Mouse (Mus musculus) hindbrain, embryonic 12.5 days (tissue): ENCODE measurements around the gene Adh7. TPM values are rescaled to one million over a fixed set of nuclear protein-coding genes. Genes with fewer than 3 reads are reported as not detected.

Source experiments
- ATAC-seq: fragments of 200-750 bp; cut with Nextera tagmentation; 2 replicates; pipeline ENCODE4 v1.8.0; 2017; ENCODE audit warnings: moderate TSS enrichment; ENCODE audit not compliant: low FRiP score
- H3K27ac ChIP-seq: fragments of 300-500 bp; sonication (generic); 2 replicates; pipeline ENCODE4 v1.5.1; 2016; ENCODE audit warnings: mild to moderate bottlenecking
- H3K27me3 ChIP-seq: fragments of 300-500 bp; sonication (generic); 2 replicates; pipeline ENCODE4 v1.6.1; 2016; ENCODE audit warnings: mild to moderate bottlenecking
- H3K36me3 ChIP-seq: fragments of 300-500 bp; sonication (generic); 2 replicates; pipeline ENCODE4 v1.6.1; 2016; ENCODE audit warnings: mild to moderate bottlenecking
- H3K4me1 ChIP-seq: fragments of 300-500 bp; sonication (generic); 2 replicates; pipeline ENCODE4 v1.6.1; 2016
- H3K4me2 ChIP-seq: fragments of 300-500 bp; sonication (generic); replicated peaks from 2 replicates; pipeline ENCODE4 v1.6.1; 2016; ENCODE audit warnings: mild to moderate bottlenecking
- H3K4me3 ChIP-seq: fragments of 300-500 bp; sonication (generic); 2 replicates; pipeline ENCODE4 v1.5.1; 2016; ENCODE audit warnings: mild to moderate bottlenecking
- H3K9ac ChIP-seq: fragments of 300-500 bp; sonication (generic); 2 replicates; pipeline ENCODE4 v1.6.1; 2016; ENCODE audit warnings: mild to moderate bottlenecking, moderate library complexity
- H3K9me3 ChIP-seq: fragments of 300-500 bp; sonication (generic); replicated peaks from 2 replicates; pipeline ENCODE4 v1.6.1; 2016; ENCODE audit warnings: mild to moderate bottlenecking
- WGBS: fragments of 180-500 bp; shearing (Covaris S2); methylation state at CpG from one replicate; pipeline ENCODE4 v1.1.7; 2016; 5-methylcytosine and 5-hydroxymethylcytosine counted together
- polyA plus RNA-seq: library from polyadenylated mRNA; unstranded; fragments of >200 nt; fragmentation: Nextera tagmentation; extraction: Ambion mirVana; gene quantifications from 2 replicates; pipeline ENCODE4 v1.2.1, GENCODE M21; 2016

The Adh7 gene
- polyA plus RNA-seq, 1 experiment from 2014 or later: 0.15 TPM

DNA sequence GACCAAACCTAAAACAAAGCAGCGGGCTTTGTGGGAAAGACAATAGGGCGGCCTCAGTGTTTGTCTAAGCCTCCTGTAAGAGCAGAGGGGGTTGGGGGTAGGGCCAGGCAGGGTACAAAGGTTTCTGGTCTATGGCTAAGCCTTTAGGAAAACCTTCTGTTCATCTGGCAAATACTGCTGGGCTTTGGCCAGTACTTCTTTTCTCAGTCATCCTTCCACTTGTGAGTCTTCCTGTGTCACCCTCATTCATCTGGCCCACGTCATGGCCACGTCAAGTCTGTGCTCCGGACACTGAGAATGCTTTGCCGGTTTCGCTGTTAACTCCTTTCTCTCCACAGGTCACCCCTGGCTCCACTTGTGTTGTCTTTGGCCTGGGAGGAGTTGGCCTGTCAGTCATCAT, 8.3 kb downstream of the Adh7 start:
- Histone ChIP-seq H3K9ac (no peak overlapping the region), H3K27ac (no peak overlapping the region), H3K4me2 (no peak overlapping the region), H3K4me3 (no peak overlapping the region), H3K9me3 (no peaks in the 10 kb centered on the region), H3K36me3 (no peaks in the 10 kb centered on the region), H3K4me1 (peaks cover 4% of the 10 kb centered on the region; the same call in 1 of the 2 replicates), H3K27me3 (no peaks in the 10 kb centered on the region)
- WGBS: 19% methylated on average over 7 of the region's 7 CpGs
- ATAC-seq: no peak

DNA sequence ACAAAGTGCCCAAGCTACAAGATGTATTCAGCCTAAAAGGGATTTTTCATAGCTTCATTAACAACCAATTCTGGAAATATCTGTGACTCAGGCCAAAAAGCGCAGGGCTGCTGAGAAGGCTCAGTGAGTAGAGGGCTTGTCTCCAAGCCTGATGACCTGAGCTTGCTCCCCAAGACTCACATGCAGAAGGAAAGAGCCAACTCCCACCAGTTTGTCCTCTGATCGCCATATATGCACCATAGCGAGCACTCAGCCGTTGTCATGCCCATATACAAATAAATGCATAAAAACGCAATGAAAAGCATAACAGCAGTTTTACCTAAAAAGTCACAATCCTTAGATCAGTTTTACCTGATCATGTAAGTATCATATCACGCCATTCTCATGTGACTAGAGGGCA, 8.9 kb downstream of the Adh7 start:
- H3K9ac ChIP-seq: no peak overlapping the region

DNA sequence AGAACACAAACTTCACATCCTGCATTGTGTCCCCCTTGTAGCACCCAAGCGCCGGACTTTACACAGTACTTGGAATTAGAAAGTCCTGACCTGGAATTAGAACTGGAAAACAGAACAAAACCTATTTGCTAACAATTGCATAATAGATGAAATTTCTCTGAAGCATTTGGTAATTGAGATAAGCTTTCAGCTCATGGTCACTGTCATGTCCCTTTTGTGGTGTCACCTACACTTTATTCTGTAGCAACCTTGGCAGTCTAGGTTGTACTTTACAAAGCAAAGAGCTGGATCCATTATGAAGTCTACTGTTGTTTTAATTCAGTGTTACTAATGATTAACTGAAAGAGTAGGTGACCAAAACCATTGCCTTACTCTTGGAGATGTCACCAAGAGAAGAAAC, 9.5 kb downstream of the Adh7 start:
- no peaks in the 10 kb centered on the region for H3K36me3 ChIP-seq
- no peak for ATAC-seq
- no peak overlapping the region for H3K4me2 ChIP-seq
- H3K27ac ChIP-seq: no peak overlapping the region
- H3K4me3 ChIP-seq: no peak overlapping the region
- WGBS: 100% methylated on average over 2 of the region's 2 CpGs
- no peak overlapping the region for H3K9ac ChIP-seq
- H3K4me1 ChIP-seq: peaks cover 4% of the 10 kb centered on the region; the same call in 1 of the 2 replicates
- H3K9me3 ChIP-seq: no peaks in the 10 kb centered on the region
- no peaks in the 10 kb centered on the region for H3K27me3 ChIP-seq

More for the DNA sequence above, 8.9 kb downstream of the Adh7 start:
- peaks cover 4% of the 10 kb centered on the region; the same call in 1 of the 2 replicates for H3K4me1 ChIP-seq
- H3K4me3 ChIP-seq: no peak overlapping the region
- H3K27ac ChIP-seq: no peak overlapping the region
- no peaks in the 10 kb centered on the region for H3K36me3 ChIP-seq
- WGBS: 94% methylated on average over 6 of the region's 6 CpGs
- no peak overlapping the region for H3K4me2 ChIP-seq
- ATAC-seq: no peak
- H3K27me3 ChIP-seq: no peaks in the 10 kb centered on the region
- no peaks in the 10 kb centered on the region for H3K9me3 ChIP-seq

DNA sequence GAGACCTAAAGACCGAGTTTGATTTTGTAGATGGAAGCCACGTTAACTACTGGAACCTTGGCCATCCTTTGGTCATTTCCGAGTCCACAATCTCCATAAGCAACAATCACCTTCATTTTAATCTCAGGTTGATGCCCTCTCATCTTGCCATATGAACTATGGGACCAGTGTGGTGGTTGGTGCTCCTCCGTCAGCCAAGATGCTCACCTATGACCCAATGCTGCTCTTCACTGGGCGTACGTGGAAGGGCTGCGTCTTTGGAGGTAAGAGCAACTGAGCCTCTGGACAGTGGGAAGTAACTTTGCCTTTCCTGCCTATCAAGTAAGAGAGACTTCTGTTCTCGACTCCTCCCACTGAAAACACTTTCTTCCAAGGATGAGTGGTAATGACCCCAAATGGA, 10.2 kb downstream of the Adh7 start:
- ATAC-seq: no peak
- Histone ChIP-seq H3K4me1 (peaks cover 4% of the 10 kb centered on the region; the same call in 1 of the 2 replicates), H3K4me2 (no peak overlapping the region), H3K4me3 (no peak overlapping the region), H3K36me3 (no peaks in the 10 kb centered on the region), H3K9me3 (no peaks in the 10 kb centered on the region), H3K27me3 (no peaks in the 10 kb centered on the region), H3K27ac (no peak overlapping the region), H3K9ac (no peak overlapping the region)
- 94% methylated on average over 8 of the region's 8 CpGs for WGBS

DNA sequence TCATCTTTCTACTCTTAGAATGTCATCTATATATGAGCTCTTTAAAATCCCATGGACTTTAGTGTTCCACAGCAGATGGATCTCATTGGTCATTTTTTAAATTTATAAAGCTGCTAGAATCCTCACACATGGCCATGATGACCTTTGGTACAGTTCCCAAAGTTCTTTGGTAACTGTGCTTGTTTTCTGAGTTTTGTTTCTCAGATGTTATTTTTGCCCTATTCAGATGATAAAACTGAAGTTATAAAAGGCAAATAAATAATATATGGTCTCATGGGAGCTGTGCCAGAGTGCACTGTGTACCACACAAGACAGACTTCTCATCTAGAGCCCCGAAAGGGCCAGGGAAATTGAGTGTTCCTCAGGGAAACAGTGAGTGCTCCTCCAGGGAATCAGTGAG, 11.9 kb downstream of the Adh7 start:
- Histone ChIP-seq H3K36me3 (no peaks in the 10 kb centered on the region), H3K9me3 (no peaks in the 10 kb centered on the region), H3K4me3 (no peak overlapping the region), H3K27ac (no peak overlapping the region), H3K4me2 (no peak overlapping the region), H3K4me1 (peaks cover 4% of the 10 kb centered on the region; the same call in 1 of the 2 replicates), H3K9ac (no peak overlapping the region), H3K27me3 (no peaks in the 10 kb centered on the region)
- ATAC-seq: no peak
- 86% methylated on average over 1 of the region's 1 CpGs for WGBS

DNA sequence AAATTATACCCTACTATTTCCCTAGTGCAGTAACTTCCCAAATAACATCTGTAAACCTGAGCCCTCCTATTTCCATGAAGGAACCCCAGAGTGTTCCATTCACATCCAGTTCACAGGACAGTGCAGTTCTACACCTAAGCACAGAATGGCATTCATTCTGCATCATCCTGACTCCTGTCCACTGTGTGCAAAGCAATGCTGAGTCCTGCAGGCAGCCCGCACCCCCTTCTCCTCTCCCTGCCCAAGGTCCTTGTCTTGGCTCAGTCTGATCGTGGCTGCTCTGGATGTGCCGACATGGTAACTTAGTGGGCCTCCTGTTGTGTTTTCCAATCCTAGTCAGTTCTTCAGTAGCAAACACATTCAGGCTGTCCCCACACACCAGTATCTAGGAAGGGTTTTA, 12.7 kb downstream of the Adh7 start:
- ATAC-seq: no peak
- no peak overlapping the region for H3K4me2 ChIP-seq

DNA sequence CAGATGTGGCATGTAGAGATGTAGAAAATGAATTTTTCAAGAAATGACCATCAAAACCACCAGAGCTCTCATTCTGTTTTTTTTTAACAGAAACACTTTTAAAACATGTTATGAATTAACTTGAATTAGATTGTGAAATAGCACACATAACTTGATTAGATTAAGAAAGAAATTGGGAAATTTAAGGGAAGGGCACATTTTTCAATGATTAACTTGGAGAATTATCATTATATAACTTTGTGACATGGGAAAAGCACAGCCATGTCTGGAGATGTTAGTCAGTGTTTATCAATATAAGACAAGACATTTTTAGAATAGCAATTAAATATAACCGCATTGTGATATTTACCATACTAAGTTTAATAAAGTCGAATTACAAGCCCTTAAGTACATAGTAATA, 14.0 kb downstream of the Adh7 start:
- no peaks in the 10 kb centered on the region for H3K36me3 ChIP-seq
- no peak overlapping the region for H3K4me2 ChIP-seq
- 88% methylated on average over 2 of the region's 2 CpGs for WGBS
- H3K27me3 ChIP-seq: no peaks in the 10 kb centered on the region
- no peak overlapping the region for H3K4me3 ChIP-seq
- no peaks in the 10 kb centered on the region for H3K9me3 ChIP-seq
- ATAC-seq: no peak
- no peak overlapping the region for H3K27ac ChIP-seq
- H3K9ac ChIP-seq: no peak overlapping the region
- no peaks in the 10 kb centered on the region for H3K4me1 ChIP-seq

More for the DNA sequence above, 12.7 kb downstream of the Adh7 start:
- H3K27ac ChIP-seq: no peak overlapping the region
- H3K4me1 ChIP-seq: peaks cover 4% of the 10 kb centered on the region; the same call in 1 of the 2 replicates
- H3K9me3 ChIP-seq: no peaks in the 10 kb centered on the region
- WGBS: 78% methylated on average over 3 of the region's 3 CpGs
- no peaks in the 10 kb centered on the region for H3K36me3 ChIP-seq
- no peak overlapping the region for H3K9ac ChIP-seq
- no peak overlapping the region for H3K4me3 ChIP-seq
- no peaks in the 10 kb centered on the region for H3K27me3 ChIP-seq

DNA sequence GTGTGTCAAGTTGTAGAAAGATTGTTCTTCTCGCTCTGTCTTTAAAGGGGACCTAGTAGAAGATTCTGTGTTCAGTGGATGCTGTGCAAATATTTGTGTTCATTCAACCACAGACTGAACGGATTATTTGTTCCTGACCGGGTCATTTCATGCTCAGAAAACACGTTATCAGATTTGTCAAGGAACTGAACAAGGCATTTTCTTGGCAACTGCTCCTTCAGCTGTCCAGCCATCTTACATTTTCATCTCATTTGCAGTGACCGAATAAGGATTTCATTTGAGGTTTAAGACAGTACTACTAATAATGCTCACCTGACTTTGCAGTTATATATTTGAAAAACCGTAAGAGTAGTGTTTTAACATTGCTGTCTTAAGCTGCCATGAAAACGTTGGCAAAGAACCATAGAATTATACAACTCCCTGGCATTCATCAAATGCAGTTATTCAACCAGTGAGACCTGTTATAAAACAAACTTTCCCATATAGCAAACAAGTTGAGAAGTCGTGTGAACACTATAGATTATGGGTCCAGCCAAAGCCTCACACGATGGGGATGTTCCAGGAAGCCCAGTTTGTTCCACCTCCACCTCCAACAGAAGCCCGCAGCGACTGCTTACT, 19.1 kb downstream of the Adh7 start:
- H3K4me3 ChIP-seq: no peak overlapping the region
- no peak overlapping the region for H3K27ac ChIP-seq
- WGBS: 73% methylated on average over 11 of the region's 11 CpGs
- H3K36me3 ChIP-seq: no peaks in the 10 kb centered on the region
- no peak overlapping the region for H3K4me2 ChIP-seq
- no peak overlapping the region for H3K9ac ChIP-seq
- H3K9me3 ChIP-seq: no peaks in the 10 kb centered on the region
- H3K27me3 ChIP-seq: no peaks in the 10 kb centered on the region
- H3K4me1 ChIP-seq: no peaks in the 10 kb centered on the region
- no peak for ATAC-seq

DNA sequence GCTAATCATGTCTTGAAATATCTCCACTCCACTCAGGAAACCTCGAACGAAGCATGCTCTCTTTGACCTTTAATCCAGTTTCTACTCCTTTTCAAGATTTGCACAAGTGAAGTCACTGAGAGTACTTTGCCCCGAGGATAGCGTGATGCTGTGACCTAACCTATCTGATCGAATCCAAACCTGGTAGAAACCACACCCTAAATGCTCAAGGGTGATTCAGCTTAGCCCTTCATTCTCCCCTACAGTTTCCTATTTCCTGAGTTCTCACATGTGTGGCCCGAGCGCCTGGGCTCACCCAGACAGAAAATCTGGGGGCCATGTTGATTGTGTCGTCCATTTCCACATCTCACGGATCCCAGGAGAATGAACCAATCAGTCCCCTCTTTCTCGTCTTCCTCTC, 20.5 kb downstream of the Adh7 start:
- Histone ChIP-seq H3K9me3 (no peaks in the 10 kb centered on the region), H3K4me3 (no peak overlapping the region), H3K4me1 (no peaks in the 10 kb centered on the region), H3K27me3 (no peaks in the 10 kb centered on the region), H3K9ac (no peak overlapping the region), H3K4me2 (no peak overlapping the region), H3K27ac (no peak overlapping the region), H3K36me3 (no peaks in the 10 kb centered on the region)
- no peak for ATAC-seq
- WGBS: 90% methylated on average over 10 of the region's 10 CpGs

DNA sequence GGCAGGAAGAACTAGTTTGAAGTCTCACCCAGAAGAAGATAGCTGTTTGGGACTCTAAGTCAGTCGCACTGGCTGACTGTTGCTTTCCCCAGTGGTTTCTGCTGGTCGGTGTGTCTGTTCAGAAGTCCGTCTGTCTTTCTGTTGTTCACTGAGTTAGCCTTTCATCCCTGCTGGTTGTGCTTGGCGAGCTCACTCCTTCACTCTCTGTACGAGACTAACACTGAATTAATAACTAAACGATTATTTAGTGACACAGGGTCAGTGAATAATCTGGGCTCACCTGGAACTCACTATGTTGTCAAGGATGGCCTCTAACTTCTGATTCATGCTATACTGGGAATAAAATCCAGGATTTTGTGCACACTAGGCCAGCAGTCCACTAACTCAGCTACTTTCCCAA, 21.9 kb downstream of the Adh7 start:
- Histone ChIP-seq H3K4me3 (no peak overlapping the region), H3K27me3 (no peaks in the 10 kb centered on the region), H3K4me1 (no peaks in the 10 kb centered on the region), H3K9ac (no peak overlapping the region), H3K27ac (no peak overlapping the region), H3K9me3 (no peaks in the 10 kb centered on the region), H3K4me2 (no peak overlapping the region), H3K36me3 (no peaks in the 10 kb centered on the region)
- WGBS: 86% methylated on average over 6 of the region's 6 CpGs
- no peak for ATAC-seq

DNA sequence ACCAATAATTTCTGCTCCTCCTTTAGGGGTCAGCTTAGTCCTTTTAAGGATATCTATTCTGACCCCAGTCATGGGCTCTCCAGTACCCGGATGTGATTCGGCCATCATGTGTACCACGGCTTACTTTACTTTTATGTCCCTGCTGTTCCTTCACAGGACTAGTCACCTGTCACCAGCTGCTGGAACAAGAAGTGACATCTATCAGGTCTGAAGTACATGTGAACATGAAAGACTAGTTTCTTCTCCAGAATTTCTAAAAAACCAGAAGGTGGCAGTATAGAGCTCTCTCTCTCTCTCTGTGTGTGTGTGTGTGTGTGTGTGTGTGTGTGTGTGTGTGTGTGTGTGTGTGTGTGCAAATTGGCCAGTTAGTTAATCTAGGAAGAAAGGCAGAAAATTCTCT, 22.9 kb downstream of the Adh7 start:
- H3K9ac ChIP-seq: no peak overlapping the region
- no peaks in the 10 kb centered on the region for H3K36me3 ChIP-seq
- H3K4me3 ChIP-seq: no peak overlapping the region
- no peaks in the 10 kb centered on the region for H3K27me3 ChIP-seq
- H3K4me2 ChIP-seq: no peak overlapping the region
- no peak for ATAC-seq
- H3K9me3 ChIP-seq: no peaks in the 10 kb centered on the region
- H3K27ac ChIP-seq: no peak overlapping the region
- no peaks in the 10 kb centered on the region for H3K4me1 ChIP-seq
- WGBS: 93% methylated on average over 3 of the region's 3 CpGs

DNA sequence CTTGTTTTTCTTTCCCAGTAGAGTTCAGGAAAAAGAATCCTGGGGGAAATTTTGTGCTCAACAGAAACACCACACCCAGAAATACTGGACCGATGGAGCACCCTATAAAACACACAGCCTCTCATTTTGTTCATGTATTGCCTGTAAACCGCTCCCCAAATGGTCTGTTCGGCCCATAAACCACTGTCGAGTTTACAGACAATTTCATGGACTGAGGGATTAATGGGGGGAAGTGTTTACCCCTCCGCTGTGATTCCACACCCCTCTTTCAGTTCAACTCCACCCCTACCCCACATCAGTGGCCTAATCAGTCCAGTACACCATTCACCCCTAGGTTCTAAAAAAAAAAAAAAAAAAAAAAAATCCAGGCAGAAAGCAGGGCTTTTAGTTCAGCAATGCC, 23.4 kb downstream of the Adh7 start:
- H3K4me2 ChIP-seq: no peak overlapping the region
- no peak overlapping the region for H3K9ac ChIP-seq
- H3K27ac ChIP-seq: no peak overlapping the region
- no peak for ATAC-seq
- no peak overlapping the region for H3K4me3 ChIP-seq
- no peaks in the 10 kb centered on the region for H3K4me1 ChIP-seq
- no peaks in the 10 kb centered on the region for H3K27me3 ChIP-seq
- no peaks in the 10 kb centered on the region for H3K9me3 ChIP-seq
- no peaks in the 10 kb centered on the region for H3K36me3 ChIP-seq
- WGBS: 84% methylated on average over 5 of the region's 5 CpGs

DNA sequence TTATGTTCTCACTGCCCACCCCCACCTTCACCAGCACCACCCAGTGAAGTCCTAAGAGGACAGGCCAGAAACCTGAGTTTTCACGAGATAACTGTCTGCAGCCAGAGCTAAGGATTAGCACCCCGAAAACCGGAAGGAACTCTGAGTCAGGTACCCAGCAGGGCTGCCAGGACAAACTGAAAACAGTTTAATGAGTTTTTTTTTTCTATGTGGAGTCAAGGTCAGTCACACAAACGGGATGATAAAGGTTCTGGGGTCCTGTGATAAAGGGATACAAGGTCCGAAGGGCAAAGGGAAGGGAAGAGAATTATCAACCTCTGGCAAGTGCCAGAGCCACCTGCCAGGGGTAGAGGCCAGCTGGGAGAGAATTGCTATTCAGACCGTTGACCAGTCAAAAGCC, 23.8 kb downstream of the Adh7 start:
- no peak overlapping the region for H3K4me2 ChIP-seq
- ATAC-seq: no peak
- H3K9me3 ChIP-seq: no peaks in the 10 kb centered on the region
- no peak overlapping the region for H3K27ac ChIP-seq
- H3K4me3 ChIP-seq: no peak overlapping the region
- WGBS: 68% methylated on average over 6 of the region's 6 CpGs
- no peaks in the 10 kb centered on the region for H3K4me1 ChIP-seq
- no peaks in the 10 kb centered on the region for H3K36me3 ChIP-seq
- H3K9ac ChIP-seq: no peak overlapping the region
- H3K27me3 ChIP-seq: no peaks in the 10 kb centered on the region
